Comparison of ENCODE assay signal across 8 mouse cellular contexts in genomic region chr13:20133602-20134394, GRCm38 (mm10). TPM values are rescaled to one million over a fixed set of nuclear protein-coding genes. Genes with fewer than 3 reads are reported as not detected.
DNase-seq lines count a peak whose midpoint lies in the region; ATAC-seq and TF ChIP-seq lines count a peak whose summit lies in the region.

No protein-coding gene starts in this region.

- no peaks in the 10 kb centered on the region for H3K27me3 ChIP-seq in intestine, postnatal 0 days (replicated peaks; ENCODE audit: control insufficient read depth, insufficient read depth, low read length)
- H3K27me3 ChIP-seq in midbrain, embryonic 13.5 days: no peaks in the 10 kb centered on the region

- H3K4me1 ChIP-seq in intestine, postnatal 0 days (replicated peaks; ENCODE audit: control insufficient read depth, insufficient read depth, low read length): peaks cover 19% of the 10 kb centered on the region
- H3K4me1 ChIP-seq in midbrain, embryonic 13.5 days (replicated peaks): peaks cover 7% of the 10 kb centered on the region

- H3K36me3 ChIP-seq in intestine, postnatal 0 days (ENCODE audit: control insufficient read depth, insufficient read depth): no peaks in the 10 kb centered on the region
- no peaks in the 10 kb centered on the region for H3K36me3 ChIP-seq in midbrain, embryonic 13.5 days

- no peak for TF ChIP-seq CTCF in intestine, postnatal 0 days (IDR thresholded peaks at IDR 0.05; ENCODE audit: low read depth)

- H3K9ac ChIP-seq in intestine, postnatal 0 days (ENCODE audit: low read depth, low read length): no peak overlapping the region
- no peak overlapping the region for H3K9ac ChIP-seq in midbrain, embryonic 13.5 days (replicated peaks)

- DNase-seq in embryo, embryonic 9.5 days (ENCODE audit: extremely low spot score): peak; percentile 19
- no peak for DNase-seq in embryo, embryonic 10.5 days (ENCODE audit: low spot score)
- DNase-seq in heart, adult 18-20 months: peak; percentile 72 to 73
- DNase-seq in left cerebral cortex, adult 9 months (ENCODE audit: low spot score in 2 of 2): no peak
- no peak for DNase-seq in ovary, postnatal 36 days (ENCODE audit: low spot score)

- 22% methylated on average over 6 of the region's 6 CpGs for WGBS in intestine, postnatal 0 days
- 59% methylated on average over 6 of the region's 6 CpGs for WGBS in midbrain, embryonic 13.5 days

- H3K27ac ChIP-seq in intestine, postnatal 0 days (ENCODE audit: low read depth, low read length): peak overlapping the region; percentile 46
- H3K27ac ChIP-seq in midbrain, embryonic 13.5 days: no peak overlapping the region

- H3K9me3 ChIP-seq in intestine, postnatal 0 days (ENCODE audit: control insufficient read depth): no peaks in the 10 kb centered on the region
- H3K9me3 ChIP-seq in midbrain, embryonic 13.5 days: no peaks in the 10 kb centered on the region

- peak; percentile 25 for ATAC-seq in CD4-positive, CD25-positive, alpha-beta regulatory T cell, adult 4 months
- peak; percentile 31; the same call in 1 of the 2 replicates for ATAC-seq in intestine, postnatal 0 days
- peak; percentile 55; the same call in 1 of the 2 replicates for ATAC-seq in midbrain, embryonic 13.5 days

- H3K4me2 ChIP-seq in intestine, postnatal 0 days (replicated peaks; ENCODE audit: low read depth): 0 out of 2 replicates have a peak overlapping the region, but pooled peaks have one; percentile 3
- H3K4me2 ChIP-seq in midbrain, embryonic 13.5 days (replicated peaks): no peak overlapping the region

- H3K4me3 ChIP-seq in intestine, postnatal 0 days (ENCODE audit: low read depth, low read length): no peak overlapping the region
- no peak overlapping the region for H3K4me3 ChIP-seq in midbrain, embryonic 13.5 days (replicated peaks)

RNA-seq across cellular contexts. Expression of gene Elmo1, which starts 43.4 kb away (rescaled TPM):
- 100 to 1,000 TPM; 100 to 111 TPM for polyA plus RNA-seq in CD4-positive, CD25-positive, alpha-beta regulatory T cell, adult 4 months (2017; shearing (Covaris generic))
- total RNA-seq in heart, adult 18-20 months (2021): 1 to 10 TPM; 7.6 to 9.1 TPM
- polyA plus RNA-seq in intestine, postnatal 0 days (2015; fragmentation: Nextera tagmentation; extraction: Ambion mirVana): 8.2 and 8.6 TPM in 2 replicates
- polyA plus RNA-seq in midbrain, embryonic 13.5 days (2015; fragmentation: Nextera tagmentation; extraction: Ambion mirVana): 36.5 and 40.0 TPM in 2 replicates

Comparison
In these comparisons a context has a peak if more than half of its experiments do, and no peak if none do; other contexts are left out.
1. DNase-seq: peak in embryo, embryonic 9.5 days (single experiment) and heart, adult 18-20 months (2 of 2); none in embryo, embryonic 10.5 days (single experiment), left cerebral cortex, adult 9 months (0 of 2) and ovary, postnatal 36 days (single experiment).
2. Peak in every context shown above with its lines, with median percentiles within 50 percentile points of each other: ATAC-seq.